In genomic region chr19:44301176-44301575, GRCm38 (mm10) we compare ENCODE assay signal across 9 mouse cellular contexts. TPM values are rescaled to one million over a fixed set of nuclear protein-coding genes. Genes with fewer than 3 reads are reported as not detected.
DNase-seq lines count a peak whose midpoint lies in the region; ATAC-seq lines count a peak whose summit lies in the region.
"Had no signal": no experiment of that assay in that cellular context is flagged by ENCODE, and none has a peak within 500 bp of the region (broad histone marks: within the 10 kb centered on the region; RNA-seq: fewer than 3 reads in every experiment).

No protein-coding gene starts in this region.

- no peaks in the 10 kb centered on the region for H3K27me3 ChIP-seq in forebrain, embryonic 14.5 days (replicated peaks; ENCODE audit: control insufficient read depth, insufficient read depth, low read length)
- no peaks in the 10 kb centered on the region for H3K27me3 ChIP-seq in lung, embryonic 15.5 days
- H3K27me3 ChIP-seq: heart, embryonic 15.5 days had no signal

- WGBS in forebrain, embryonic 14.5 days: 70% methylated on average over 16 of the region's 16 CpGs
- 41% methylated on average over 16 of the region's 16 CpGs for WGBS in lung, embryonic 15.5 days

- H3K4me2 ChIP-seq in forebrain, embryonic 14.5 days (ENCODE audit: low read length): peak overlapping the region; percentile 12; the same call in 1 of the 2 replicates
- H3K4me2 ChIP-seq in lung, embryonic 15.5 days: peak overlapping the region; percentile 90; the same call in 1 of the 2 replicates
- H3K4me2 ChIP-seq: heart, embryonic 15.5 days had no signal

- peaks cover 99% of the 10 kb centered on the region for H3K36me3 ChIP-seq in forebrain, embryonic 14.5 days (ENCODE audit: control insufficient read depth, insufficient read depth, low read length)
- H3K36me3 ChIP-seq in lung, embryonic 15.5 days: peaks cover 92% of the 10 kb centered on the region

- peak; percentile 92 for DNase-seq in heart, adult 11 months
- no peak for DNase-seq in heart, adult 8-10 months (ENCODE audit: low spot score)
- DNase-seq in forebrain, embryonic 14.5 days (ENCODE audit: low spot score): peak; percentile 48
- no peak for DNase-seq in urinary bladder, postnatal 14 days (ENCODE audit: low spot score)
- DNase-seq in urinary bladder, adult 2 months (ENCODE audit: low spot score): no peak
- DNase-seq in adrenal gland, postnatal 25 days: no peak

- peaks cover 25% of the 10 kb centered on the region for H3K4me1 ChIP-seq in forebrain, embryonic 14.5 days (ENCODE audit: control insufficient read depth, insufficient read depth, low read length)
- H3K4me1 ChIP-seq in lung, embryonic 15.5 days: peaks cover 89% of the 10 kb centered on the region

- H3K27ac ChIP-seq in forebrain, embryonic 14.5 days (ENCODE audit: low read depth, low read length): no peak overlapping the region
- no peak overlapping the region for H3K27ac ChIP-seq in lung, embryonic 15.5 days
- H3K27ac ChIP-seq: heart, embryonic 15.5 days had no signal

- H3K9ac ChIP-seq in forebrain, embryonic 14.5 days (ENCODE audit: low read length): no peak overlapping the region
- no peak overlapping the region for H3K9ac ChIP-seq in lung, embryonic 15.5 days
- H3K9ac ChIP-seq: heart, embryonic 15.5 days had no signal

- H3K9me3 ChIP-seq in forebrain, embryonic 14.5 days (replicated peaks; ENCODE audit: control insufficient read depth, low read length): no peaks in the 10 kb centered on the region
- H3K9me3 ChIP-seq in lung, embryonic 15.5 days: no peaks in the 10 kb centered on the region
- H3K9me3 ChIP-seq: heart, embryonic 15.5 days had no signal

- no peak overlapping the region for H3K4me3 ChIP-seq in forebrain, embryonic 14.5 days (ENCODE audit: low read depth, low read length)
- no peak overlapping the region for H3K4me3 ChIP-seq in lung, embryonic 15.5 days
- H3K4me3 ChIP-seq: heart, embryonic 15.5 days had no signal

- peak; percentile 55 for ATAC-seq in CD4-positive, CD25-positive, alpha-beta regulatory T cell, adult 4 months
- ATAC-seq in forebrain, embryonic 14.5 days: no peak
- ATAC-seq in lung, embryonic 15.5 days (ENCODE audit: borderline replicate concordance, extremely low read depth, low FRiP score, low TSS enrichment): peak; percentile 68; the same call in 1 of the 2 replicates

RNA-seq across cellular contexts. Expression of gene Scd2, which starts 7.7 kb away (rescaled TPM):
- 10 to 100 TPM in 1 of 4 experiments, 1 to 10 TPM in 3; 7.5 to 10.2 (median 9.4) TPM for total RNA-seq in heart, adult 8-10 months (2022)
- 10 to 100 TPM; 40.3 to 46.7 TPM for polyA plus RNA-seq in CD4-positive, CD25-positive, alpha-beta regulatory T cell, adult 4 months (2017; shearing (Covaris generic))
- polyA plus RNA-seq in forebrain, embryonic 14.5 days (2014; fragmentation: Nextera tagmentation; extraction: Ambion mirVana): 220 and 266 TPM in 2 replicates
- polyA plus RNA-seq in lung, embryonic 15.5 days (2015; fragmentation: Nextera tagmentation; extraction: Ambion mirVana): 210 and 224 TPM in 2 replicates
- polyA plus RNA-seq in urinary bladder, adult 2 months (2012; rRNA removed): 121 and 151 TPM in 2 replicates
- 749 and 764 TPM in 2 replicates for total RNA-seq in adrenal gland, postnatal 25 days (2021)

RNA-seq across cellular contexts. Expression of gene Scd4, which starts 31.7 kb away (rescaled TPM):
- total RNA-seq in heart, adult 8-10 months (2022): 1 to 10 TPM; 2.6 to 5.1 (median 3.1) TPM
- polyA plus RNA-seq in CD4-positive, CD25-positive, alpha-beta regulatory T cell, adult 4 months (2017; shearing (Covaris generic)): under 1 TPM; 0.42 to 0.59 TPM
- 0.10 and 0.42 TPM in 2 replicates for polyA plus RNA-seq in forebrain, embryonic 14.5 days (2014; fragmentation: Nextera tagmentation; extraction: Ambion mirVana)
- 0.15 and 0.35 TPM in 2 replicates for polyA plus RNA-seq in lung, embryonic 15.5 days (2015; fragmentation: Nextera tagmentation; extraction: Ambion mirVana)
- polyA plus RNA-seq in urinary bladder, adult 2 months (2012; rRNA removed): 0.87 and 1.0 TPM in 2 replicates
- total RNA-seq in adrenal gland, postnatal 25 days (2021): 5.5 and 6.4 TPM in 2 replicates

Comparison
In these comparisons a context has a peak if more than half of its experiments do, and no peak if none do; other contexts are left out.
1. DNase-seq: peak in heart, adult 11 months (single experiment) and forebrain, embryonic 14.5 days (single experiment); none in heart, adult 8-10 months (single experiment), urinary bladder, postnatal 14 days (single experiment), urinary bladder, adult 2 months (single experiment) and adrenal gland, postnatal 25 days (single experiment).